Mouse (Mus musculus): ENCODE measurements at regions not wholly inside any gene's neighbourhood (a gene's known extent, or its start where the extent isn't known, plus 50 kb on each side); places are given as distances from the start of the nearest gene placed in this dataset.
"Not testable (repeated sequence)": the region's sequence is repeated elsewhere in the genome, so short reads cannot be mapped to it uniquely, and the experiment has no call there.

DNA sequence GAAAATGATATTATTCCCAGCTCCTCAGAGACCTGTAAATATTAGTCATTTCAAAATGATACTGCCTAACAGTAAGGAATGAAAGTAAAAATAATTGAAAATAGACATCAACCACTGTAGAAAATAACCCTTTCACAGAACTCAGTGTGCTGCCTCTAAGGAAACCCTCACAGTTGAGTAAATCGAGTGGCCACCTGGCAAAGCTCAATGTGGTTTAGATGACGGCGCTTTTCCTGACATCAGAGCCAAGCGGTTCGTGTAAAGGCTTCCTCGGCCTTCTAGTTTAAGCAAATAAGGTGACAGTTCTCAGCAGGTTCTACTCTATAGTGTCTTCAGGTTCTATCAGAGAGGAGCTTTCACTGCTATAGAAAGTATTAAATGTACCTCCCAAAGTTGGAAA is 379.9 kb upstream of the Nova1 start:
- DNase-seq (ENCODE audit: low spot score), result no peak
- H3K27ac ChIP-seq, result no peak overlapping the region
- no peak for TF ChIP-seq CTCF (IDR thresholded peaks at IDR 0.05; ENCODE audit: low read depth)
- H3K9me3 ChIP-seq (replicated peaks; ENCODE audit: low read length), result no peaks in the 10 kb centered on the region
- H3K4me1 ChIP-seq (replicated peaks; ENCODE audit: insufficient read depth, low read length), result no peaks in the 10 kb centered on the region
- H3K9ac ChIP-seq (ENCODE audit: low read depth, low read length), result no peak overlapping the region
- ATAC-seq (replicated peaks; ENCODE audit: low FRiP score, low read depth), result no peak
- no peak overlapping the region for H3K4me3 ChIP-seq (replicated peaks; ENCODE audit: low read depth, low read length)
- no peaks in the 10 kb centered on the region for H3K36me3 ChIP-seq (ENCODE audit: insufficient read depth, low read length)
- no peaks in the 10 kb centered on the region for H3K27me3 ChIP-seq (ENCODE audit: insufficient read depth, low read length)
- WGBS, result 60% methylated on average over 6 of the region's 6 CpGs
- H3K4me2 ChIP-seq (ENCODE audit: low read length), result no peak overlapping the region

DNA sequence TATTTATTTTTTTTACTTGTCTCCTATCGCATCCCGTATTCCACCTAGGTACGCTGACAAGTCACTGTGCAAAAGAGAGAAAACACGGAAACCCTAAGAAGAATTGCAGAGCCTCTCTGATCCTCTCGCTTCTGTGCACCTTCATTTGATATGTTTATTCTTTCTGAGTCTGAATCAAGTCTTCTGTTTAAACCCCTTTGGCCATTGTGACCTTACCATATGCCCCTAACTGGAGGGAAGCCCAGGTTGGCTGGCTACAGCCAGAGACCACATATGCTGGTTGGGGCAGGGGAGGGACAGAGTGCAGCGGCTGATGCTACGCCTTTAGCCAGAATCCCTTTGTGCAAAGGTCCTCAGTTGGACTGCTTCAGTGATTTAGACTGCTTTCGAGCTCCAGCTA is 346.0 kb upstream of the Nova1 start:
- no peak overlapping the region for H3K27ac ChIP-seq
- no peaks in the 10 kb centered on the region for H3K9me3 ChIP-seq (replicated peaks; ENCODE audit: low read length)
- H3K4me3 ChIP-seq (replicated peaks; ENCODE audit: low read depth, low read length), result no peak overlapping the region
- no peak for TF ChIP-seq CTCF (IDR thresholded peaks at IDR 0.05; ENCODE audit: low read depth)
- 61% methylated on average over 8 of the region's 8 CpGs for WGBS
- ATAC-seq (replicated peaks; ENCODE audit: low FRiP score, low read depth) (no peak), DNase-seq (ENCODE audit: low spot score) (no peak)
- peak overlapping the region; percentile 27 for H3K4me2 ChIP-seq (ENCODE audit: low read length)
- H3K4me1 ChIP-seq (replicated peaks; ENCODE audit: insufficient read depth, low read length), result no peaks in the 10 kb centered on the region
- no peaks in the 10 kb centered on the region for H3K36me3 ChIP-seq (ENCODE audit: insufficient read depth, low read length)
- no peak overlapping the region for H3K9ac ChIP-seq (ENCODE audit: low read depth, low read length)
- no peaks in the 10 kb centered on the region for H3K27me3 ChIP-seq (ENCODE audit: insufficient read depth, low read length)

DNA sequence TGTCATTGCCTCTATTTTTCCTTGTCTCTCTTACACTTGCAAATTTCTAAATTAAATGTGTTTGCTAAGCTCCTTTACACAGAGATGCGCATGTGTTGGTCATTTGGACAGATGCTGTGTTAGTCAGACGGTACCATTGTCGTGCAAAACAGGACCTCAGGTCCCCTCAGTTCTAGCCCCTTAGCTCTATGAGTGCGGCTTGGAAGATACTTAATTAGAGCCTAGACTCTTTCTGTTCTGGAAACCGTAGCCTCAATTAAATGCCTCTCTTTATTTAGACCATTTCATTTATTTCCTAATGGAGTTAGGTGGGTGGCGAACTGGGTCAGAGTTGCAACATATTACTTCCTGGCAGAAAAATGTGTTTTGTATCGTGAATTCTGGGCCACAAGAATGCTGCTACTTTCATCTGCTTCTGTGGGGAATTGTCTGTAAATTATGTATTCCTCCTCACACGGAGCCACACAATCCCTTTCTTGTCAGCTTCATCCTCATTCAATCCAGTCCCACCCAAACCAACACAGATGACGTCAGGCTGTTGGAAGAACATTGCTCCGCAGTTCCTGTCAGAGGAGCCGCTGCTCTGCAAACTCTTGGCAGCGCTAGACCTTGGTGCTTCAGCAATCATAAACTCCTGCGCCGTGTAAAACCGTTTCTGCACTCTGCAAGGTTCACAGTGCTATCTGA is 345.4 kb upstream of the Nova1 start:
- no peak for TF ChIP-seq CTCF (IDR thresholded peaks at IDR 0.05; ENCODE audit: low read depth)
- Histone ChIP-seq H3K36me3 (ENCODE audit: insufficient read depth, low read length) (no peaks in the 10 kb centered on the region), H3K4me1 (replicated peaks; ENCODE audit: insufficient read depth, low read length) (no peaks in the 10 kb centered on the region), H3K9ac (ENCODE audit: low read depth, low read length) (no peak overlapping the region), H3K27me3 (ENCODE audit: insufficient read depth, low read length) (no peaks in the 10 kb centered on the region), H3K27ac (no peak overlapping the region), H3K9me3 (replicated peaks; ENCODE audit: low read length) (no peaks in the 10 kb centered on the region), H3K4me2 (ENCODE audit: low read length) (peak overlapping the region; percentile 27), H3K4me3 (replicated peaks; ENCODE audit: low read depth, low read length) (no peak overlapping the region)
- peak; percentile 56 for DNase-seq (ENCODE audit: low spot score)
- ATAC-seq (replicated peaks; ENCODE audit: low FRiP score, low read depth), result no peak
- 34% methylated on average over 15 of the region's 15 CpGs for WGBS

DNA sequence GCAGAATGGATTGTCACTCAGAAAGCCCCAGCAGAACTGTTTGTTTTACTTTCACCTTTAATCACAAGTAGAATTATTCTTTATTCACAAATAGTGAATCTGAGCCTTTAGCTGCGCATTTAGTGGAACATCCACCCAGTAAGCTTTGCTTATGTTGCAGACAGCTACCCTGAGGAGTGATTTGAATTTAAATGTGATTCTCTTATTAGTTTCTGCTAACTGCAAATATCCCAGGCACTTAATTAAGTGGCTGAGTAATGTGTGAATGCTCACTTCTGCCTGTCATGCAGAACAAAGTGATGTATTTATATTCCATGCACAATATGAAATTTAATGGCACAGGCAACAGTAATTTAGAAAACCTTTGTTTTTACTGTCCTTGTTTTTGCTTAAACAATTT is 344.4 kb upstream of the Nova1 start:
- Histone ChIP-seq H3K4me1 (replicated peaks; ENCODE audit: insufficient read depth, low read length) (no peaks in the 10 kb centered on the region), H3K9me3 (replicated peaks; ENCODE audit: low read length) (no peaks in the 10 kb centered on the region), H3K27ac (no peak overlapping the region), H3K4me3 (replicated peaks; ENCODE audit: low read depth, low read length) (no peak overlapping the region), H3K36me3 (ENCODE audit: insufficient read depth, low read length) (no peaks in the 10 kb centered on the region), H3K9ac (ENCODE audit: low read depth, low read length) (no peak overlapping the region), H3K27me3 (ENCODE audit: insufficient read depth, low read length) (no peaks in the 10 kb centered on the region), H3K4me2 (ENCODE audit: low read length) (no peak overlapping the region)
- 31% methylated on average over 1 of the region's 1 CpGs for WGBS
- ATAC-seq (replicated peaks; ENCODE audit: low FRiP score, low read depth) (no peak), DNase-seq (ENCODE audit: low spot score) (no peak)
- no peak for TF ChIP-seq CTCF (IDR thresholded peaks at IDR 0.05; ENCODE audit: low read depth)

DNA sequence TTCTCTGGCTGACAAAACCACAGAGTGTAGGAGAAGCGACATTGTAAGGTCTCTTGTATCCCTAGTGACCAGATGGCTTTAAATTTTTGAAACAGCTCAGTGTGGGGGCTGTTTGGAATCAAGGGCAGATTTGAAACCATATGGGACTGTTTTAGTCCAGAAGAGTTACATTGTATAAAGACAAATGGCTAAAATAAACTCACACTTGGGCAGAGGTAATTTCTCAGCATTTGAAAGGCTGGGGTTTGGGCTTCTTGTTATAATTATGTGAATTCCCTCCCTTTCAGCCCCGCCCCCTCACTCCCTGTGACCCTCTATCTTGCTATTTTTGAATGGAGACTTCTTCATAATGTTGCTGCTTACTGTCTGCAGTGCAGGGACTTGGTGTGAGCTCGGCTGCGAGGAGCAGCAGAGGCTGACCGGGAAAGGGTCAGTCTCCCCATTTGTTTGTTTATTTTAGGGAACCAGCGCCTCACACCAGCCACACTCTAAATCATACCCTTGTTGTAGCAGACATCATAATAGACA is 344.0 kb upstream of the Nova1 start:
- no peak for ATAC-seq (replicated peaks; ENCODE audit: low FRiP score, low read depth)
- Histone ChIP-seq H3K4me3 (replicated peaks; ENCODE audit: low read depth, low read length) (no peak overlapping the region), H3K36me3 (ENCODE audit: insufficient read depth, low read length) (no peaks in the 10 kb centered on the region), H3K4me1 (replicated peaks; ENCODE audit: insufficient read depth, low read length) (no peaks in the 10 kb centered on the region), H3K9ac (ENCODE audit: low read depth, low read length) (no peak overlapping the region), H3K4me2 (ENCODE audit: low read length) (no peak overlapping the region), H3K9me3 (replicated peaks; ENCODE audit: low read length) (no peaks in the 10 kb centered on the region), H3K27ac (no peak overlapping the region), H3K27me3 (ENCODE audit: insufficient read depth, low read length) (no peaks in the 10 kb centered on the region)
- DNase-seq (ENCODE audit: low spot score), result no peak
- WGBS, result 10% methylated on average over 6 of the region's 6 CpGs
- no peak for TF ChIP-seq CTCF (IDR thresholded peaks at IDR 0.05; ENCODE audit: low read depth)

DNA sequence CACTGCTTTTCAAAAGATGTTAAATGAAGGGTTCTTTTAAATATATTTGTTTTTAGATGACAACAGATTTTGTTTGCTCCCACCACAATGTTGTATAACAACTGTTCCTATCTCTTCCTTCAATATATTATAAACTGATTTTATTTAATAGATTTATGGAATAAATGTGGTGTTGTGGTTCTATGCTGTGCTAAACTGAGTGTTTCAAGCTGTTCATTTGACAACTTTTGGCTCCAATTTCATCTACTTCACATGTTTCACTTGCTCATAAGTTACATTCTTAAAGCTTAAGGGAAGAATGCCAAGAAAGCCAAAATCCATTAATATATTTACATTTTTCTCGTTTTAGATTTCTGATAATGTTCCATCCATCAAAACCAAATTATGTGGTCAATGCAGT is 341.9 kb upstream of the Nova1 start:
- Histone ChIP-seq H3K27ac (no peak overlapping the region), H3K36me3 (ENCODE audit: insufficient read depth, low read length) (no peaks in the 10 kb centered on the region), H3K9me3 (replicated peaks; ENCODE audit: low read length) (no peaks in the 10 kb centered on the region), H3K4me3 (replicated peaks; ENCODE audit: low read depth, low read length) (no peak overlapping the region), H3K4me1 (replicated peaks; ENCODE audit: insufficient read depth, low read length) (no peaks in the 10 kb centered on the region), H3K9ac (ENCODE audit: low read depth, low read length) (no peak overlapping the region), H3K27me3 (ENCODE audit: insufficient read depth, low read length) (no peaks in the 10 kb centered on the region), H3K4me2 (ENCODE audit: low read length) (no peak overlapping the region)
- TF ChIP-seq CTCF (IDR thresholded peaks at IDR 0.05; ENCODE audit: low read depth), result no peak
- WGBS, result 53% methylated on average over 1 of the region's 1 CpGs
- ATAC-seq (replicated peaks; ENCODE audit: low FRiP score, low read depth), result no peak
- DNase-seq (ENCODE audit: low spot score), result peak; percentile 47

DNA sequence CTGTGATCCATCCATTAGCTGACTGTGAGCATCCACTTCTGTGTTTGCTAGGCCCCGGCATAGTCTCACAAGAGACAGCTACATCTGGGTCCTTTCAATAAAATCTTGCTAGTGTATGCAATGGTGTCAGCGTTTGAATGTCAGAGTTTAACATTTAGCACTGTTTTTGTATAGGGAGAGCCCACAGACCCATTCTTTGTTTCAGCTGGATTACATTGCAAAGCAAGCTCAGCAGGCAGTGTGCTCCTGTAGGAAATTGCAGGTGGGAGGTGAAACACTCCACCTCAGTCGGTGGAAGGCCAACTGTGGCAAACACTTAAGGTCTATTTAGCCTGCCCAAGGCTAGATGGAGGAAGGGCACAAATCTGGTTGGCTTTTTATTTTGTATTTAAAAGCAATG is 337.2 kb upstream of the Nova1 start:
- H3K27me3 ChIP-seq (ENCODE audit: insufficient read depth, low read length); H3K27ac ChIP-seq; H3K4me1 ChIP-seq (replicated peaks; ENCODE audit: insufficient read depth, low read length); H3K36me3 ChIP-seq (ENCODE audit: insufficient read depth, low read length); H3K4me2 ChIP-seq (ENCODE audit: low read length); DNase-seq (ENCODE audit: low spot score); H3K9me3 ChIP-seq (replicated peaks; ENCODE audit: low read length); H3K9ac ChIP-seq (ENCODE audit: low read depth, low read length); H3K4me3 ChIP-seq (replicated peaks; ENCODE audit: low read depth, low read length); ATAC-seq (replicated peaks; ENCODE audit: low FRiP score, low read depth): not testable (repeated sequence)
- 40% methylated on average over 3 of the region's 3 CpGs for WGBS

Measured in kidney, postnatal 0 days (tissue).